Mouse (Mus musculus): Measurements from ENCODE around the gene Wdr37. TPM values are rescaled to one million over a fixed set of nuclear protein-coding genes. Genes with fewer than 3 reads are reported as not detected.

Wdr37 gene
- polyA plus RNA-seq, 1 experiment = 4.2 TPM

- TF ChIP-seq MAX (IDR thresholded peaks at IDR 0.05) (no peak), FOSL1 (IDR thresholded peaks at IDR 0.05; ENCODE audit: insufficient read depth, low read length, poor library complexity, severe bottlenecking) (no peak), CTCF (IDR thresholded peaks at IDR 0.05; ENCODE audit: control insufficient read depth, insufficient read depth, insufficient read length) (no peak), MYOD1 (IDR thresholded peaks at IDR 0.05; ENCODE audit: control insufficient read depth, insufficient read length, low read depth) (no peak), USF1 (IDR thresholded peaks at IDR 0.05; ENCODE audit: low read depth) (no peak), CEBPB (IDR thresholded peaks at IDR 0.05; ENCODE audit: low read depth) (no peak), MYOG (IDR thresholded peaks at IDR 0.05; ENCODE audit: control insufficient read depth, extremely low read depth, insufficient read length) (no peak)
- no peaks in the 10 kb centered on the region for H3K27me3 ChIP-seq (ENCODE audit: control insufficient read depth, insufficient read depth, insufficient read length)
- H3ac ChIP-seq (ENCODE audit: control insufficient read depth, insufficient read length, low read depth) = no peak overlapping the region
- H3K4me3 ChIP-seq (ENCODE audit: insufficient read depth, poor library complexity, severe bottlenecking) = no peak overlapping the region
- H3K79me3 ChIP-seq (ENCODE audit: low read depth) = no peaks in the 10 kb centered on the region
- peaks cover 40% of the 10 kb centered on the region for H3K36me3 ChIP-seq (ENCODE audit: control insufficient read depth, insufficient read depth)
- no peaks in the 10 kb centered on the region for H3K79me2 ChIP-seq (ENCODE audit: control insufficient read depth, insufficient read depth)
Observed at GRCm38 (mm10) chr13:8823546-8823945, 48.2 kb downstream of the Wdr37 start.

GRCm38 (mm10) chr13:8823120-8823519, 48.6 kb downstream of the Wdr37 start:
- peaks cover 35% of the 10 kb centered on the region for H3K36me3 ChIP-seq (ENCODE audit: control insufficient read depth, insufficient read depth)
- no peaks in the 10 kb centered on the region for H3K79me2 ChIP-seq (ENCODE audit: control insufficient read depth, insufficient read depth)
- H3K27me3 ChIP-seq (ENCODE audit: control insufficient read depth, insufficient read depth, insufficient read length) = no peaks in the 10 kb centered on the region
- H3ac ChIP-seq (ENCODE audit: control insufficient read depth, insufficient read length, low read depth) = no peak overlapping the region
- TF ChIP-seq CTCF (IDR thresholded peaks at IDR 0.05; ENCODE audit: control insufficient read depth, insufficient read depth, insufficient read length) (no peak), FOSL1 (IDR thresholded peaks at IDR 0.05; ENCODE audit: insufficient read depth, low read length, poor library complexity, severe bottlenecking) (no peak)
- H3K79me3 ChIP-seq (ENCODE audit: low read depth) = no peaks in the 10 kb centered on the region
- no peak overlapping the region for H3K4me3 ChIP-seq (ENCODE audit: insufficient read depth, poor library complexity, severe bottlenecking)

GRCm38 (mm10) chr13:8822201-8822600, 49.5 kb downstream of the Wdr37 start:
- H3K36me3 ChIP-seq (ENCODE audit: control insufficient read depth, insufficient read depth) = peaks cover 31% of the 10 kb centered on the region
- H3K4me3 ChIP-seq (ENCODE audit: insufficient read depth, poor library complexity, severe bottlenecking) = no peak overlapping the region
- no peak for TF ChIP-seq USF1 (IDR thresholded peaks at IDR 0.05; ENCODE audit: low read depth)
- no peak for TF ChIP-seq FOSL1 (IDR thresholded peaks at IDR 0.05; ENCODE audit: insufficient read depth, low read length, poor library complexity, severe bottlenecking)
- H3ac ChIP-seq (ENCODE audit: control insufficient read depth, insufficient read length, low read depth) = no peak overlapping the region
- H3K79me3 ChIP-seq (ENCODE audit: low read depth) = no peaks in the 10 kb centered on the region
- H3K79me2 ChIP-seq (ENCODE audit: control insufficient read depth, insufficient read depth) = no peaks in the 10 kb centered on the region
- no peaks in the 10 kb centered on the region for H3K27me3 ChIP-seq (ENCODE audit: control insufficient read depth, insufficient read depth, insufficient read length)

- Histone ChIP-seq H3K36me3 (ENCODE audit: control insufficient read depth, insufficient read depth) (peaks cover 11% of the 10 kb centered on the region), H3K4me3 (ENCODE audit: insufficient read depth, poor library complexity, severe bottlenecking) (no peak overlapping the region), H3K79me2 (ENCODE audit: control insufficient read depth, insufficient read depth) (no peaks in the 10 kb centered on the region), H3K27me3 (ENCODE audit: control insufficient read depth, insufficient read depth, insufficient read length) (no peaks in the 10 kb centered on the region), H3ac (ENCODE audit: control insufficient read depth, insufficient read length, low read depth) (no peak overlapping the region), H3K79me3 (ENCODE audit: low read depth) (no peaks in the 10 kb centered on the region)
- TF ChIP-seq FOSL1 (IDR thresholded peaks at IDR 0.05; ENCODE audit: insufficient read depth, low read length, poor library complexity, severe bottlenecking) (no peak), MYOD1 (IDR thresholded peaks at IDR 0.05; ENCODE audit: control insufficient read depth, insufficient read length, low read depth) (no peak), USF1 (IDR thresholded peaks at IDR 0.05; ENCODE audit: low read depth) (no peak), MYOG (IDR thresholded peaks at IDR 0.05; ENCODE audit: control insufficient read depth, extremely low read depth, insufficient read length) (no peak), CTCF (IDR thresholded peaks at IDR 0.05; ENCODE audit: control insufficient read depth, insufficient read depth, insufficient read length) (no peak), CEBPB (IDR thresholded peaks at IDR 0.05; ENCODE audit: low read depth) (no peak), MAX (IDR thresholded peaks at IDR 0.05) (no peak)
Observed at GRCm38 (mm10) chr13:8805931-8806330, 65.8 kb downstream of the Wdr37 start.

DNA sequence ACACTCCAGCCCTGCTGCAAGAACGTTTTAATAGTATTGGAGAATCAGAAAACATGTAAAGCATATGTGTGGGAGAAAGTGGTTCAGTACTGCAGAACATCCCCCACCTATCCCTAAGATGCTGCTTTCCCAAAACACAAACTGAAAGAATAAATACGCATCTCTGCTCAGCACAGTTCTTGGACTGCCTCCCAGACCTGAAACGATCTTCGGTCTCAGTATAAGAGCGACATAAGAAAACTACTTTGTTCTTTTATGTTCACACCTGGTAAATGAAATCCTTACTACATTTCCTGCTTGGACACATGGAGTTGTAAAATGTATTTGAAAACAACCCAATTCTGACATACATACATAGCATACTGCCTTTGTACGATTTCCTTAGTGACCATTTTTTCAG, 71.1 kb downstream of the Wdr37 start:
- Histone ChIP-seq H3K79me2 (ENCODE audit: control insufficient read depth, insufficient read depth) (no peaks in the 10 kb centered on the region), H3K36me3 (ENCODE audit: control insufficient read depth, insufficient read depth) (peaks cover 7% of the 10 kb centered on the region), H3ac (ENCODE audit: control insufficient read depth, insufficient read length, low read depth) (no peak overlapping the region), H3K4me3 (ENCODE audit: insufficient read depth, poor library complexity, severe bottlenecking) (no peak overlapping the region), H3K27me3 (ENCODE audit: control insufficient read depth, insufficient read depth, insufficient read length) (no peaks in the 10 kb centered on the region), H3K79me3 (ENCODE audit: low read depth) (no peaks in the 10 kb centered on the region)
- TF ChIP-seq MYOG (IDR thresholded peaks at IDR 0.05; ENCODE audit: control insufficient read depth, extremely low read depth, insufficient read length) (no peak), CEBPB (IDR thresholded peaks at IDR 0.05; ENCODE audit: low read depth) (no peak), USF1 (IDR thresholded peaks at IDR 0.05; ENCODE audit: low read depth) (no peak), MAX (IDR thresholded peaks at IDR 0.05) (no peak), MYOD1 (IDR thresholded peaks at IDR 0.05; ENCODE audit: control insufficient read depth, insufficient read length, low read depth) (no peak)

DNA sequence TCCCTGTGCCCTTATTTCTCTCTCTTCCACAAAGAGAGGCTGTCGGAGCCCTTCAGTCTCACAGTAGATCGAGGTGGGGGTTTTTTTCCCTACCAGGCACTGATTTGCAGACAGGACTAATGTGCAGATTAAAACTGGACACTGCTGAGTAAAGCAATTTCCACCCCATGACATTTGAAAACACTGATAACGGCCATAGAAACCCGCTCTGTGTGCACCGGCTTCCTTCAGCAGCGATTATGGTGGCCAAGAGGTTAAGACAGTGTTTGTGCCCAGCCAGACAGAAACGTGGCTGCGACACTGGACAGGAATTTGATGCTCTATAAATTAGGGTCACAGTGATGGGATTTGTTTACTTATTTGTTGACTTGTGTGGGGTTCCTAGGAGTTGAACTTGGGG, 78.5 kb downstream of the Wdr37 start:
- H3K79me3 ChIP-seq (ENCODE audit: low read depth) = no peaks in the 10 kb centered on the region
- H3K79me2 ChIP-seq (ENCODE audit: control insufficient read depth, insufficient read depth) = no peaks in the 10 kb centered on the region
- no peak for TF ChIP-seq MAX (IDR thresholded peaks at IDR 0.05)
- no peak overlapping the region for H3ac ChIP-seq (ENCODE audit: control insufficient read depth, insufficient read length, low read depth)
- no peak overlapping the region for H3K4me3 ChIP-seq (ENCODE audit: insufficient read depth, poor library complexity, severe bottlenecking)
- no peaks in the 10 kb centered on the region for H3K36me3 ChIP-seq (ENCODE audit: control insufficient read depth, insufficient read depth)
- peaks cover under 1% of the 10 kb centered on the region for H3K27me3 ChIP-seq (ENCODE audit: control insufficient read depth, insufficient read depth, insufficient read length)

Measured in C2C12 (cell line).